Mouse (Mus musculus): Measurements from ENCODE around the gene Cmss1. TPM values are rescaled to one million over a fixed set of nuclear protein-coding genes. Genes with fewer than 3 reads are reported as not detected.

The Cmss1 gene
- polyA plus RNA-seq, 1 experiment from 2014 or later, result 26.5 TPM

DNA sequence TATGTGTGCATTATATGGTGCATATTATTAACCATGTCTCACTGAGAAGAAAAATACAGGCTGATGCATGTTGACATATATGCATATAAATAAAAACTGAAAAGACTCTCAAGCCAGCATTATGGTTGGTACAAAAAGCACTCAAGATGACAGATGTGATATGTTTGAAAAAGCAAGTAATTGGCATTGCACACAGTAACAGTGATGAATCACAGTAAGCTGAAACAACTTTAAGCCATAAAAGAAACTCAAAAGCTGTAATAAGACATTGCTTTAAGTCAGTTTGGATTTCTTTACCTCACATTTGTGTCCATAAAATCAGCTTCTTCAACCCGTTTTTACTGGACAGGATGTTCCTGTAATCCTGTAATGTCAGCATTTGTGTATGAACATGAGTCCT lies 41.9 kb downstream of the Cmss1 start:
- no peak for ATAC-seq (ENCODE audit: low FRiP score, low TSS enrichment)

DNA sequence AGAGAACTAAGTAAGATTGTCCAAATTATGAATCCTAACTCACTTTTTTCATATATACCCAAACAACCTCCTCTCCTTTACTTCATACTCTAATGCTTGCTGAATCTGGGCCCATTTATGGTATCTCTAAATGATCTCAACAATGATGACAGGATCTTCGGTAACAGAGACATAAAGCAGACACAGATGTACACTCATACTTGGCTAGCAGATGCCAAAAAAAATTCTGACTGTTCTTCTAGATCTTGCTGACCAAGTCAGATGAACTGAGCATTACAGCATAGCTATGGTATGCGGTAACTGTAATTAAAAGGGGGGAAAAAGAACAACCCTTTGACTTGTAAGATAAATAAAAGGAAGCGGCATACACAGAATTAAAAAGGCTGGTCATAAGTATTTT lies 43.2 kb downstream of the Cmss1 start:
- Histone ChIP-seq H3K4me2 (replicated peaks; ENCODE audit: low read depth) (no peak overlapping the region), H3K4me3 (ENCODE audit: low read depth, low read length) (no peak overlapping the region), H3K9me3 (ENCODE audit: control insufficient read depth, low read length) (no peaks in the 10 kb centered on the region), H3K27me3 (ENCODE audit: control insufficient read depth, insufficient read depth, low read length) (no peaks in the 10 kb centered on the region), H3K27ac (replicated peaks) (no peak overlapping the region; the same call in 1 of the 2 replicates), H3K36me3 (ENCODE audit: control insufficient read depth, insufficient read depth, low read length) (no peaks in the 10 kb centered on the region), H3K4me1 (replicated peaks; ENCODE audit: control insufficient read depth, insufficient read depth) (peaks cover 8% of the 10 kb centered on the region; the same call in 1 of the 2 replicates), H3K9ac (ENCODE audit: low read length) (no peak overlapping the region)
- no peak for TF ChIP-seq EP300 (optimal IDR thresholded peaks at IDR 0.05)
- no peak for TF ChIP-seq CTCF (IDR thresholded peaks at IDR 0.05; ENCODE audit: low read depth)
- ATAC-seq (ENCODE audit: low FRiP score, low TSS enrichment) (peak; percentile 66; the same call in 1 of the 2 replicates), DNase-seq (ENCODE audit: low spot score) (no peak)
- WGBS, result 26% methylated on average over 3 of the region's 3 CpGs

More for the DNA sequence above, 41.9 kb downstream of the Cmss1 start:
- Histone ChIP-seq H3K4me3 (ENCODE audit: low read depth, low read length) (no peak overlapping the region), H3K27ac (replicated peaks) (no peak overlapping the region), H3K4me2 (replicated peaks; ENCODE audit: low read depth) (no peak overlapping the region), H3K9ac (ENCODE audit: low read length) (no peak overlapping the region), H3K27me3 (ENCODE audit: control insufficient read depth, insufficient read depth, low read length) (no peaks in the 10 kb centered on the region), H3K9me3 (ENCODE audit: control insufficient read depth, low read length) (no peaks in the 10 kb centered on the region), H3K4me1 (replicated peaks; ENCODE audit: control insufficient read depth, insufficient read depth) (peaks cover 8% of the 10 kb centered on the region; the same call in 1 of the 2 replicates), H3K36me3 (ENCODE audit: control insufficient read depth, insufficient read depth, low read length) (peaks cover 2% of the 10 kb centered on the region; the same call in 1 of the 2 replicates)
- TF ChIP-seq EP300 (optimal IDR thresholded peaks at IDR 0.05) (no peak), CTCF (IDR thresholded peaks at IDR 0.05; ENCODE audit: low read depth) (no peak)
- DNase-seq (ENCODE audit: low spot score), result no peak
- 44% methylated on average over 1 of the region's 1 CpGs for WGBS

DNA sequence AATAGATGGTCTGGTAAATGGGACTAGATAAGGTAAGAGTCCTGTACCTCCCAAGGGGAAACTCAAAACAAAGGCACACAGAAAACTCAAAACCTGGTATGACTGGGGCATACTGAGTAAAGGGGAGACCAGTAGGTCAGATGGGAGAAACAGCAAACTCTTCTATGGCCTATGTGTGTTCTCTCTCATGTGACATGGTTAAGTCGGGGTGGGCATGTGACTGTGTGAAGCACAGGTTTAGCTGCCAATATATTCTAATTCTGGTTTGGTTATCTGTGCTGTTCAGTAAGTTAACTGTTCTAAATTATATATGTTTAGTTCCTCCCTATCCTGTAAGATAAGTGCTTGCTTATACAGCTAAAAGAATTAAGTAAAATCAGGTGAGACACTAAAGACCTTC lies 46.5 kb downstream of the Cmss1 start:
- WGBS, result 88% methylated on average over 1 of the region's 1 CpGs
- Histone ChIP-seq H3K27me3 (ENCODE audit: control insufficient read depth, insufficient read depth, low read length) (no peaks in the 10 kb centered on the region), H3K4me1 (replicated peaks; ENCODE audit: control insufficient read depth, insufficient read depth) (peaks cover 9% of the 10 kb centered on the region), H3K4me2 (replicated peaks; ENCODE audit: low read depth) (no peak overlapping the region), H3K4me3 (ENCODE audit: low read depth, low read length) (no peak overlapping the region), H3K9ac (ENCODE audit: low read length) (no peak overlapping the region), H3K9me3 (ENCODE audit: control insufficient read depth, low read length) (no peaks in the 10 kb centered on the region), H3K36me3 (ENCODE audit: control insufficient read depth, insufficient read depth, low read length) (no peaks in the 10 kb centered on the region), H3K27ac (replicated peaks) (no peak overlapping the region)
- TF ChIP-seq CTCF (IDR thresholded peaks at IDR 0.05; ENCODE audit: low read depth) (no peak), EP300 (optimal IDR thresholded peaks at IDR 0.05) (no peak)
- ATAC-seq (ENCODE audit: low FRiP score, low TSS enrichment), result no peak
- no peak for DNase-seq (ENCODE audit: low spot score)

DNA sequence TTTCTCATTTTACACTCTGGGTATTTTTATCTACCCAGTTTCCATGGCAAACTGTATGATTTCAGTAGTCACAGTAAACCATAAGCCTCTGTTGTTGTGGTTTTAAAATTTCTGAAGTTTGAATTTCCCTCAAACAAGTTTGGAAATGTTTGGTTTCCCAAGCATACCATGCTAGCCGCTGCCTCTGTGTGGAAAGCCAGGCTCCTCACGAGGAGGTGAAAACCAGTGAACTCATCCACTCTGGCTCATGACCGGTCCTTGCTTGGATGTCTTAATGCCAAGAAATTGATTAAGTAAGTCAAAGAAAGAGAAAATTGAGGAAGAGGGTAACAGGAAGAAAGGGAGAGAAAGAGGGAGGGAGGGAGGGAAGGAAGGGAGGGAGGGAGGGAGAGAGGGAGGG lies 48.4 kb downstream of the Cmss1 start:
- no peaks in the 10 kb centered on the region for H3K9me3 ChIP-seq (ENCODE audit: control insufficient read depth, low read length)
- H3K9ac ChIP-seq (ENCODE audit: low read length), result no peak overlapping the region
- H3K4me1 ChIP-seq (replicated peaks; ENCODE audit: control insufficient read depth, insufficient read depth), result peaks cover 8% of the 10 kb centered on the region
- H3K4me3 ChIP-seq (ENCODE audit: low read depth, low read length), result no peak overlapping the region
- H3K4me2 ChIP-seq (replicated peaks; ENCODE audit: low read depth), result no peak overlapping the region
- DNase-seq (ENCODE audit: low spot score) (no peak), ATAC-seq (ENCODE audit: low FRiP score, low TSS enrichment) (no peak)
- H3K27me3 ChIP-seq (ENCODE audit: control insufficient read depth, insufficient read depth, low read length), result no peaks in the 10 kb centered on the region
- no peak overlapping the region for H3K27ac ChIP-seq (replicated peaks)
- no peak for TF ChIP-seq EP300 (optimal IDR thresholded peaks at IDR 0.05)
- no peak for TF ChIP-seq CTCF (IDR thresholded peaks at IDR 0.05; ENCODE audit: low read depth)
- WGBS, result 85% methylated on average over 3 of the region's 3 CpGs
- no peaks in the 10 kb centered on the region for H3K36me3 ChIP-seq (ENCODE audit: control insufficient read depth, insufficient read depth, low read length)

DNA sequence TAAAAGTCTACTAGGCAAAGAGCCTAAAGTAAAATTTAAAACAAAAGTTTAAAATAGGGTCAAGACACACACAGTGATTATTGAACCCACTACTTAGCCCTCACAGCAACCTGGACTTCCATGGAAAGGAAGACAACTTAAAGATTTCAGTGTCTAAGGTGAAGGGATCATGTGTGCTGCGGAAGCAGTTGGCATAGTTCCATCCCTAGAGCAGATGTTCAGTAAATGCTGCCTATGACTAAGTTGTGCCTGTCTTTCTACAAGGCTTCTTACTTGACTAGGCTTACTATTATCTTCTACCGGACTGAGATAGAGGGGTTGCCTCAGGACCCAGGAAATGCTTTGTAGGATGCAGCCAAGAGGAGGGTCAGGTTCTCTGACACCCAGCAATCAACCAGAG lies 50.4 kb downstream of the Cmss1 start:
- no peaks in the 10 kb centered on the region for H3K27me3 ChIP-seq (ENCODE audit: control insufficient read depth, insufficient read depth, low read length)
- no peak overlapping the region for H3K9ac ChIP-seq (ENCODE audit: low read length)
- H3K36me3 ChIP-seq (ENCODE audit: control insufficient read depth, insufficient read depth, low read length), result no peaks in the 10 kb centered on the region
- TF ChIP-seq CTCF (IDR thresholded peaks at IDR 0.05; ENCODE audit: low read depth) (no peak), EP300 (optimal IDR thresholded peaks at IDR 0.05) (no peak)
- peaks cover 5% of the 10 kb centered on the region for H3K4me1 ChIP-seq (replicated peaks; ENCODE audit: control insufficient read depth, insufficient read depth)
- DNase-seq (ENCODE audit: low spot score) (no peak), ATAC-seq (ENCODE audit: low FRiP score, low TSS enrichment) (no peak)
- peak overlapping the region; percentile 36; the same call in 1 of the 2 replicates for H3K27ac ChIP-seq (replicated peaks)
- no peak overlapping the region; the same call in 1 of the 2 replicates for H3K4me2 ChIP-seq (replicated peaks; ENCODE audit: low read depth)
- no peaks in the 10 kb centered on the region for H3K9me3 ChIP-seq (ENCODE audit: control insufficient read depth, low read length)
- no peak overlapping the region for H3K4me3 ChIP-seq (ENCODE audit: low read depth, low read length)
- WGBS, result 54% methylated on average over 2 of the region's 2 CpGs

DNA sequence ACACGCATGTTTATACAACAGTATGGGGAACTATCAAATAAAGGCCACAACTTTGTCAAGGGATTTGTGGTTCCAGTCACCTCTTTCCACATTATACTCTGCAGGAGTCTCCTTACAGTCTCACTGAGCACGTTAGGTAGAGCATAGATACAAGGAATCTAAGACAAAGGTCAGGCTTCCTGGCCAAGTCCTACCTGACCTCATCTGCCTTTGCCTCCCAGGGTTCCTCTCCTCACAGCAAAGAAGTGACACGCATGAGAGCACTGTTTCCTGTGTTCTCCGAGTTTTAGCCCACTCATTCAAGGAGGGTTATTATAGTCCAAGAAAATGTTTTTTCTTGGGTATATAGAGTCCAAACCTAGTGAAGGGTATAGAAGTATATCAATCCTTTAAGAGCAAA lies 51.0 kb downstream of the Cmss1 start:
- DNase-seq (ENCODE audit: low spot score) (no peak), ATAC-seq (ENCODE audit: low FRiP score, low TSS enrichment) (no peak)
- Histone ChIP-seq H3K9me3 (ENCODE audit: control insufficient read depth, low read length) (no peaks in the 10 kb centered on the region), H3K27me3 (ENCODE audit: control insufficient read depth, insufficient read depth, low read length) (no peaks in the 10 kb centered on the region), H3K36me3 (ENCODE audit: control insufficient read depth, insufficient read depth, low read length) (no peaks in the 10 kb centered on the region), H3K4me2 (replicated peaks; ENCODE audit: low read depth) (no peak overlapping the region), H3K4me1 (replicated peaks; ENCODE audit: control insufficient read depth, insufficient read depth) (peaks cover 5% of the 10 kb centered on the region), H3K4me3 (ENCODE audit: low read depth, low read length) (no peak overlapping the region), H3K27ac (replicated peaks) (0 out of 2 replicates have a peak overlapping the region, but pooled peaks have one; percentile 9), H3K9ac (ENCODE audit: low read length) (no peak overlapping the region)
- 73% methylated on average over 4 of the region's 4 CpGs for WGBS
- TF ChIP-seq EP300 (optimal IDR thresholded peaks at IDR 0.05), result no peak
- TF ChIP-seq CTCF (IDR thresholded peaks at IDR 0.05; ENCODE audit: low read depth), result no peak

Data from stomach, postnatal 0 days (tissue).